Mouse (Mus musculus) testis, postnatal 14 days (tissue): ENCODE data around the gene Bbs9.

Experiments
- DNase-seq: peaks from one replicate; pipeline ENCODE4 v3.0.0; 2021; ENCODE audit warnings: low spot score

Bbs9 gene

GRCm38 (mm10) chr9:22748617-22749016 is 273.1 kb downstream of the Bbs9 start:
- no peak for DNase-seq

DNA sequence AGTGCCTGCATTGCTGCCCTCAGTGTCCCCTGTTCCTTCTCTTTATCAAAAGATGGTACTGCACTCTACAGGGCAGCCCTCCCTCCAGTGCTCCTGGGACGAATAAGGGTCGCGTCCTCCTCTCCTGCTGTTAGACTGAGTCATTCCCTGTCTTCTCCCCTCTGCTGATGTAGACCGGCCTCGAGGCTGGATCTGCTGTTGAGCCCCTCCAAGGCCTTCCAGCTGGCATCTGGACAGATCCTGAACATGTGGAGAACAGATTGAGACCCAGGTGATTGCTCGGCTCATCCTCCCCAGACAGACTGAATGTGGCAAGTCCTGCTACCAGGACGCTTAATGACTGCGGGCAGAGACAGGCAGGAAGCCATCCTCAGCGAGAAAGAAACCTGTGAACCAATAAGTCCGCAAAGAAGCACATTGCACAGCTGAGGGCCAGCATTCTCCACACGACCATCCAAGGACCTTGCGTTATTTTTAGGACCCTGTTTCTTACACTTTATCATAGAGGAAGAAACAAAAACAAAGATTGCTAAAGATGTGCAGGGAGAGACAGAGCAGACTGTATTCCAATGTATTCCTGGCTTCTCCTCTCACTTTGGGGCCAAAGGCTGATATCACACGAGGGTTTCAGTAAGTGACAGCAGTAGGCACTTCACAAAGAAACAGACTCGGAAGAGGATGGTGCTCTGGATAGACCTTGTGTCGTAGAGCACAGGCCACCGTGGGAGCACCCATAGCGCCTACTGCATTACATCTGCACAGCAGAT is 275.4 kb downstream of the Bbs9 start:
- DNase-seq = peak; percentile 22

- no peak for DNase-seq
Observed at GRCm38 (mm10) chr9:22751546-22751929, 276.0 kb downstream of the Bbs9 start.

DNA sequence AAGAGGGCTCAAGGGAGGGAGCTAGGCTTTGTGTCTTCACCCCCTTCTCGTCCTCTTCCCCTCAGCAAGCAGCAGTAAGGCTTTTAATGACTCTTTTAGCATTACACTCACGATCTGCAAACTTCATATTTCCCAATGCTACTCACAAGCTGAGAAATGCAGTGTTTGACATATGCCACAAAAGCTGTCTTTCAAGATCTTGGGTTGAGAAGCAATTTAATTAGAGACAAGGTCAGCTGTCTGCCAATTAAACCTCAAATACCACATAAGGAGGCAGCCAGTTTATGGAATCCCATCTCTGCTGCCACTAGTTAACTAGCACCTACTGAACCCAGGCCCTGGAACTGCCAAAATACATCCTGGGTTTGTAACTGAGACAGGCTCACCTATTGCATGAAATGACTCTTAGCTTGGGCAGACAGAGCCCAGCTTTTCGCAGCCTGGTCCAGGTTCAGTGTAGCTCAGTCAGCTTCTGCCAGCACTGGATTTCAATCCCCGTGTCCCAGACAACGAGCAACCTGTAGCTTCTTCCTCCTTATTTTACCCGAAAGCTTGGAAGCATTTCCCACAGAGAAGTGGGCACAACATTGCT is 278.7 kb downstream of the Bbs9 start:
- no peak for DNase-seq

GRCm38 (mm10) chr9:22758487-22758886 is 283.0 kb downstream of the Bbs9 start:
- no peak for DNase-seq

GRCm38 (mm10) chr9:22759241-22759640 is 283.7 kb downstream of the Bbs9 start:
- DNase-seq = no peak

DNA sequence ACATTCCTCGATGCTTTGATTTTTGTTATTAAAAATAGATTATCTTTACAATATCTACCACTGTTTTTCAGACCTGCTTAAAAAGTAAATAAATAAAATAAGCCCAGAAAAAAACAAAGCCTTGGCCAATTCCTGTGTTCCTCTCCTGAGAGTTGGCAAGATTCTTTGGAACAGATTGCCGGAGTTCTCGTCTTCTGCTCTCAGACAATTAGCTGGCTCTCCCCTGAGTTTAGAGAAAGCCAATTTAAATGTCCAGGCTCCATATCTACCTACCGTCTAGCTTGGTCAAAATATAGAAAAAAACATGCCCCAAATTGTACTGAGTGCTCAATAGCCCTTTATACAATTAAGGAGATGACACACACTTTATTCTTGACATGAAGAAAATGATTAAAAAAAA is 284.9 kb downstream of the Bbs9 start:
- no peak for DNase-seq

GRCm38 (mm10) chr9:22761487-22761886 is 286.0 kb downstream of the Bbs9 start:
- no peak for DNase-seq

DNA sequence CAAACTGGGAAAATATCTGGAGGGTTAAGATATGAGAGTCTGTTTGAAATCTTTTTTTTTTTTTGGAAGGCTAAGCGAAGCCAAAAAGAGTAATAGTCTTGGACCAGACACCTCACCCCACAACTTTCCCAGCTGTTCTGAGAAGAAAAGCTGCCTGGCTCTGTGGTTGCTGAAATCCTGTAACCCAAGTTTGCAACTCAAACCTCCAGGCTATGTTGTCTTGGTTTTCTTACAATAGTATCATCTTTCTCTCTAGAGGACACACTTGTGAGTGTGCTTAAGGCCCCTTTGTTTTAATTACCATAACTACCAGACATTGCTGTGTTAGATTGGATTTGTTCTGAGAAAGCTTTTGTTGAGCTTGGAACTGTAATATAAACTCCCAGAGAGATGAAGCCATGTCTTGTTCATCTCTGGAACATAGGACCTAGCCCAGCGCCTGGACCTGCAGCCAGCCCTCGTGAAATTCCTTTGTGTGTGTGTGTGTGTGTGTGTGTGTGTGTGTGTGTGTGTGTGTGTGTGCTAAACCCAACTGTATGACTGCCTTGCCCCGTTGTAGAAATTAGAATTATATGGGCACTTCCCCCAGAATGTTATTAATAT is 290.2 kb downstream of the Bbs9 start:
- no peak for DNase-seq

DNA sequence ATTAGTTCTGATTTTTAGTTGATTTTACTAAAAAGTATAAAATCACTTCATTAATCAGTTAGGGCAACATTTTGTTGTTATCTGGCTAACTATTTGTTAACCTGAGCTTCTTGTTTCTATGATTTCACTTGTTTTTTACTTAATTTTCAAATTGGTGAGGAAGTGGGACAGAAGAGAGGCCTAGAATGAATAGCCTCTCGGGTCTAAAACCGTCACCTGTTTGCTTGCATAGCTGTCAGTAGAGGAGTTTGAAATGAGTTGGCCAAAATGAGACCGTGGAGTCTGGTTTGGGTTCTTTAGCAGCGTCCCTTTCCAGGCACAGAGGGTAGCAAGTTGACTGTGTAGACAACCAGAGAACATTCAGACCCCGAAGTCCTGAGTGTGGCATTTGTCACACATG is 291.6 kb downstream of the Bbs9 start:
- DNase-seq = no peak

DNA sequence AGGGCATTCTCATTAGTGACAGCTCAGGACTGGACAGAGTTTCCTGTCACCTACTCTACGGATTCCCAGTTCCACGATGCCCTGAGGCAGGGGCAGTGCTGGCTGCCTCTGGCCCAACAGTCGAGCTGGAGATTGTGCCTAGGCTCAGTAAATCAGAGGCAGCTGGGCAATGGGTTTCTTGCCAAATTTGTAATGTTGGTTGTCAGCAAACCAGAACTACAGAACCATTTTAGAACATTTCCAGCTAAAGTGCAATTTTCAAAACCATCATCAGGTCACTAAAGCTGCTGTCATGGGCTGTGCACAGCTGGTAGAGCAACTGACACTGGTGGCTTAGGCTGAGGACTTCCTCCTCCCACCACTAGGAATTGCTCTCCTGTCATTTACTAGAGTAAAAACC is 292.3 kb downstream of the Bbs9 start:
- no peak for DNase-seq

DNA sequence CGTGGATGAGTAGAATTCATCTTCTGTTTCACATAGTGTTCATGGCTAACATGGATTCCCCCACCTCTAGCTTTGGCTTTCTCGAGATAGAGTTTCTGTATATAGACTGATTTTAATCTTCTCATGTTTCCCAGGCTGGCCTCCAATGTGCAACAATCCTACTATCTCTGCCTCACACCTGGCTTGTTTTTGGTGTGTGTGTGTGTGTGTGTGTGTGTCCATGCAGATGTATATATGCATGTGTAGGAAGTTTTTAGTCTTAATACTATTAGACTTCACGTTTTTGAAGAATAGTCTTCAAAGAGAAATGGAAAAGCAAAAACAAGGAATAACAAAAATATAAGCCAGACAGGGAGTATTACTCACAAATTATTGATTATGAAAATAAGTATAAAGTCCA is 296.3 kb downstream of the Bbs9 start:
- no peak for DNase-seq

DNA sequence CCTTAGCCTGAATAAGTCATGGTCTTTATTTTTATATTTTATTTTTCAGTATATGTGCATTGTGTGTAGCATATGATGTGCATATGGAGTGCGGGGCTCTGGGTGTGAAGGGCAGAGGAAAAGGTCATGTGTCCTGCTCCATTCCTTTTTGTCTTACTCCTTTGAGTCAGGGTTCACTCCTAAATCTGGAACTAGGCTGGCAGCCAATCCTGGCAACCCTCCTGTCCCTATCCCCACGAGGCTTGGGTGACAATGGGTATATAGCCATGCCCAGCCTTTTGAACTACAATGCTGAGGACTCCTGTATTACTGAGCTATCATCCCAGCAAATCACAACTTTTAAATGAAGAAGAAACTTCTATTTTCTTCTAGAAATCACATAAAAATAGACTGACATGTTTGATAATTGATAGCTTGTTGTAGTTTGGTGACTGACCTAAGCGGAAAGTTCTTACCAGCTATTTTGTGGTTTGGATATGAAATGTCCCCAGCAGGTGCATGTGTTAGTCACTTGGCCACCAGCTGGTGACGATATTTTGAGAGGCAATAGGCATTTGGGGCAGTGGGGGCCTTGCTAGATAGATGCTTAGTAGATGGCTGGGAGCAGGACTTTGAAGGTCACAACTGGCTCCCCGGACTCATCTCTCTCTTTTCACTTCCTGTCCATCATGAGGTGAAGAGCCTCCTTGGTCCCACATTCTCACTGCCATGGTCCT is 300.9 kb downstream of the Bbs9 start:
- no peak for DNase-seq

DNA sequence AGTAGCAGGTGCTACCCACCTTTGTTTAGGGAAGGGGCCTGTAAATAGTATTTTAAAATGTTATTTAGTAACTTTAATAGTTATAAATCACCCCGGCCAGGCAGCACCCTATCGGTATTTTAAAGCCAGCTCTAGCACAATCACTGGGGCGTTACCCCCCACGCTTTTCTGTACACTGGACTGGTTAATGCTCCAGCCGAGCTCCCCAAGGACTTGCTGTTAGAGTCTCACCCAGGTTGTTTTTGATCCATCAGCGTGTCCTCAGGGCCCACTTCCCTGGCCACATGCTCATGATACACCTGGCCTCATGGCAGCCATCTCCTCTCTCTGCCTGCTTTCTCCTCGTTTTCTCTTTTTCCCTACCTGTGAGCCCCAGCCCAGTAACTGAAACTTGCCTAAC is 301.9 kb downstream of the Bbs9 start:
- DNase-seq = no peak

DNA sequence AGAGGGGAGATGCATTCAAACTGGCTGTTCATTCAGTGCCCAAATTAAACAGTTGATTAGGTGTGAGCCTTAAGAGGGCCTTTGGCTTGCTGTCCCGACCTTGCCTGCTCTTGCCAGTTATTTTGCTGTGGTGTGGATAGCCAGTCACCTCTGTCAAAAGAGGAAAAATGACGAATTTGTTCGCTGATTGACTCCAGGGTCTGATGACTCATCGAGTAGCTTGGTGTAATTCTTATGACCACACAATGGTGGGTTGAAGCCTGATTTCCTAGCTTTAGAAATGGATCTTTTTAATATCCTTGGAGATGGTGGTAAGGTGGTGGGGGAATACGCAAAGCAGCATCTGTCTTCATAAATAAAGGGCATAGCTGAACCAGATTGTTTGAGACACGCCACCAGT is 304.1 kb downstream of the Bbs9 start:
- no peak for DNase-seq

- no peak for DNase-seq
Observed at GRCm38 (mm10) chr9:22786006-22786405, 310.5 kb downstream of the Bbs9 start.

- no peak for DNase-seq
Observed at GRCm38 (mm10) chr9:22788423-22788822, 312.9 kb downstream of the Bbs9 start.

GRCm38 (mm10) chr9:22788850-22789249 is 313.3 kb downstream of the Bbs9 start:
- no peak for DNase-seq

DNA sequence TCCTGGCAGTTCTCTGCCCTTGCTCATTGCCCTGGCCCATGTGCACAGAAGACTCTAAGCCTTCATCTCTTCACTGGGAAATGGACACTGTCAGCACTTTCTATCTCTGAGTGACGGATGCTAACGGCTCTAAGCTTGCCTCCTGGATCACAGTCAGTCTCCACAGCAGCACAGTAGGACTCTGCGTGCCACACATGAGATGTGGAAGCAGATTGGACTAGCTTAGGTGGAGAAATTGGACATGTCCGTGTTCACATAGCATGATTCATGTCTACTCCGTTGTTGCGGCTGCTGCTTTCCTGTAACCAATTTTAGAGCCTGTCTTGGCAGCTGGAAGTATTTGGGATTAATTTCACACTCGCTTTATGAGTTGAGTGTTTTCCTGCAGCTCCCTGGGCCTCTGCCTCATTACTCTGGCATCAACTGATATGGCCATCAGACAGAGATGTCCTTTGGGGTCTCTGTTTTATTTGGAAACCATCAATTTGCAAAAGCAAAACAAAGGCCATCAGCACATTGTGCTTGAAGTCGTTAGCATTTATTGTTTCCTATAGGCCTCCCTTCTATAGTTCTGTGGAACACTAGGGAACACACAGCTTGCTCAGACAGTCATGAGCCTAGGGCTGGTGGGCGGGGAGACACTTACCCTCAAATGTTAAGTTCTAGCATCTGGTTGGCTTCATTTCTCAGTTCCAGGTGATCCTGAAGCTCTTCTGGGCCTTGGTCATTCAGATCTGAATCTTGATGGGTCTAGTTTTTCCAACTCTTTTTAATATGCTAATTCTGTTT is 314.1 kb downstream of the Bbs9 start:
- no peak for DNase-seq

GRCm38 (mm10) chr9:22791208-22791607 is 315.7 kb downstream of the Bbs9 start:
- no peak for DNase-seq

DNA sequence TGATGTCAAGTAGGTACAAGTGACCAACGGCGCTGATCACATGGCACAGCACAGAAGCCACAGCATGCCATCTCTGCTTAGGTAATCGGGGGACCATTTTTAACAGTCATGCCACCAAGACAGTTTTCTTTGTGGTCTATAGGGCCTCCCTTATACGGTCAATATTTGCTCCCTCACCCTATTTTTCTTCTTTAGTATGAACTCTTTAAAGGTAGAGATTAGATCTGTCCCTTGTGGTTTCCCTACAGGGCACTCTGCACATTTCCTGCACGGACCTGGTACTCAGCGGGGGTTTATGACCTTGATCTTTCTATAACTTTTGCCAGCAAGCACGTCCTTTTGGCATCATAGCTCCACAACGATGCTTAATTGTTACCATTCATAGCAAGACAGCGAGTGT is 316.2 kb downstream of the Bbs9 start:
- DNase-seq = no peak

DNA sequence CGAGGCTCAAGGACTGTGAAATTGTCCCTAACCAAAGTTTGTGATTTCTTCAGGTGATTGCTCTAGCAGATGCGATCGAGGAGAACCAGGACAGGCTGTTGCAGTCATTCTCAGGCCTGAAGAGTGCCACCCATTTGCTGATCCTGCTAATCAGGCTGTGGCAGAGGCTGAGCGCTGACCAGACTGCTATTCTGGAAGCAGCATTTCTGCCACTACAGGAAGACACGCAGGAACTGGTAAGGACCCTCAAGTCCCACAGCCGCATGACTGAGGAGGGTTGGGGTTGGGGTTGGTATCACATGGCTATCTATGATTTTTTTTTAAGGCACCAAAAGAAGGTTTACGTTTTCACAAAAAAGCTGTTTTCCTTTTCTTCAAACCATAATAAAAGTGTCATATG is 318.2 kb downstream of the Bbs9 start:
- no peak for DNase-seq
